Mouse (Mus musculus): ENCODE measurements at regions not wholly inside any gene's neighbourhood (a gene's known extent, or its start where the extent isn't known, plus 50 kb on each side); places are given as distances from the start of the nearest gene placed in this dataset.

GRCm38 (mm10) chr4:53339125-53340020, 100.8 kb upstream of the Slc44a1 start:
- Histone ChIP-seq H3K27ac (ENCODE audit: insufficient read depth, low read depth, low read length) (peak overlapping the region; percentile 21; the same call in 1 of the 2 replicates), H3K4me3 (ENCODE audit: low read depth, low read length) (no peak overlapping the region), H3K36me3 (ENCODE audit: control insufficient read depth, insufficient read depth, low read length) (no peaks in the 10 kb centered on the region), H3K27me3 (ENCODE audit: control insufficient read depth, insufficient read depth, low read length) (no peaks in the 10 kb centered on the region), H3K4me1 (ENCODE audit: control insufficient read depth, insufficient read depth, insufficient read length, low read length) (no peaks in the 10 kb centered on the region; the same call in 1 of the 2 replicates)
- 52% methylated on average over 12 of the region's 12 CpGs for WGBS
- TF ChIP-seq CTCF (IDR thresholded peaks at IDR 0.05; ENCODE audit: extremely low read depth, insufficient read length, insufficient replicate concordance, low read depth, low read length) (no peak), POLR2A (IDR thresholded peaks at IDR 0.05; ENCODE audit: low read depth, low read length) (no peak)

DNA sequence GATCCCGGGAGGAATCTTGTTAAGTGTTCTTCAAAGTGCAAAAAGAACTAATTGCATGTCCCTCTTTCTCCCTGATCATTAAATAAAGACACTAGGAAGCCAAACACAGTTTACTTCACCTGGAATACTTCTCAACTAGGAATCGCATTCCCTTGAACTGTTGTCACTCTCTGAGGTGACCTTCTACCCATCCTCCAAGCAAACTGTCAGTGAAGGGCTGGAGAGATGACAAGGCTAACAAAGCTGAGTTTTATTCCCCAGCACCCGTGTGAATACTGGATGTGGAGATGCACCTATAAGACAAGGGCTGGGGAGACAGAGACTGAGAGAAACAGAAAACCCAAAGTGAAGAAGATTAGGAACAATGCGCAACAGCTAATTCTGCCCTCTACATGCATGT, 101.7 kb upstream of the Slc44a1 start:
- no peak for TF ChIP-seq POLR2A (IDR thresholded peaks at IDR 0.05; ENCODE audit: low read depth, low read length)
- no peak for TF ChIP-seq CTCF (IDR thresholded peaks at IDR 0.05; ENCODE audit: extremely low read depth, insufficient read length, insufficient replicate concordance, low read depth, low read length)
- H3K27me3 ChIP-seq (ENCODE audit: control insufficient read depth, insufficient read depth, low read length) = no peaks in the 10 kb centered on the region
- no peak overlapping the region for H3K27ac ChIP-seq (ENCODE audit: insufficient read depth, low read depth, low read length)
- H3K36me3 ChIP-seq (ENCODE audit: control insufficient read depth, insufficient read depth, low read length) = no peaks in the 10 kb centered on the region
- 78% methylated on average over 4 of the region's 4 CpGs for WGBS
- no peaks in the 10 kb centered on the region; the same call in 1 of the 2 replicates for H3K4me1 ChIP-seq (ENCODE audit: control insufficient read depth, insufficient read depth, insufficient read length, low read length)
- no peak overlapping the region for H3K4me3 ChIP-seq (ENCODE audit: low read depth, low read length)

- WGBS = 43% methylated on average over 8 of the region's 8 CpGs
- Histone ChIP-seq H3K36me3 (ENCODE audit: control insufficient read depth, insufficient read depth, low read length) (no peaks in the 10 kb centered on the region), H3K4me1 (ENCODE audit: control insufficient read depth, insufficient read depth, insufficient read length, low read length) (no peaks in the 10 kb centered on the region; the same call in 1 of the 2 replicates), H3K4me3 (ENCODE audit: low read depth, low read length) (no peak overlapping the region), H3K27me3 (ENCODE audit: control insufficient read depth, insufficient read depth, low read length) (no peaks in the 10 kb centered on the region), H3K27ac (ENCODE audit: insufficient read depth, low read depth, low read length) (no peak overlapping the region)
- TF ChIP-seq POLR2A (IDR thresholded peaks at IDR 0.05; ENCODE audit: low read depth, low read length) = no peak
Measured at GRCm38 (mm10) chr4:53337784-53338183, 102.4 kb upstream of the Slc44a1 start.

DNA sequence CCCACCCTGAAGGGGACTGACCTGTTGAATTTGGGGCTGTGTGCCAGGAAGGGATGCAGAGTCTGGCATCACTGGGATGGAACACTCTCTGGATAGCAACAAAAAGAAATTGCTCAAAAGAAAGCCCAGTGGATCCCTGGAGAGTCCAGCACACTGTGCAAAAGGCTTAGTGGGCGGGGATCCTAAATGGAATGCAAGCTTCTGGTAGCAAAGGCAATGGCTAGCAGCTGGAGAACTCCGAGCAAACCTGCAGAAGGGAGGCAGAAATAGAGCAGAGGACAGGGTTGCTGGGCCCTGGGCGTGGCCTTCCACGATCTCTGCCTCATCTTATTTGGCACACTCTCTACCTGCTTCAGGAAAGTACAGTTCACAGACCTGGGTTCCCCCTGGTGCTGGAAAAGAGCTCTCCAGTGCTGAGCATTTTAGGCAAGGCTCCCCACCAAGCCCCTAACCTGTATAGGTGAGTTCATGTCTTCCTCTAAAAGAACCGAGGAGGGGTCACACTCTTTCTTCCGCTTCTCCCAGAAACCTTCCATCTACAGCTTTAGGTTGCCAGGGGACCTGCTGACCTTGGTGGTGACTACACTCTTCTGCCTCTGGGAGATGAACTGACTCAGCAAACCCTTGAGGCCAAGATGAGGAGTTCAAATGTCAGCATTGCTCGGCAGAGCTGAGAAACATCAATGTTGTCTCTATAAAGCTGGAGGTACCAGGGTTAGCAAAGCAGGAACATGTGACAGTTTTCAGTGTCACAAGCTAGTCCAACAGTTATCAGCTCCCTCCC, 112.6 kb upstream of the Slc44a1 start:
- Histone ChIP-seq H3K4me1 (ENCODE audit: control insufficient read depth, insufficient read depth, insufficient read length, low read length) (peaks cover 2% of the 10 kb centered on the region; the same call in 1 of the 2 replicates), H3K27me3 (ENCODE audit: control insufficient read depth, insufficient read depth, low read length) (no peaks in the 10 kb centered on the region), H3K36me3 (ENCODE audit: control insufficient read depth, insufficient read depth, low read length) (no peaks in the 10 kb centered on the region), H3K4me3 (ENCODE audit: low read depth, low read length) (no peak overlapping the region), H3K27ac (ENCODE audit: insufficient read depth, low read depth, low read length) (no peak overlapping the region)
- 52% methylated on average over 7 of the region's 7 CpGs for WGBS
- no peak for TF ChIP-seq CTCF (IDR thresholded peaks at IDR 0.05; ENCODE audit: extremely low read depth, insufficient read length, insufficient replicate concordance, low read depth, low read length)
- no peak for TF ChIP-seq POLR2A (IDR thresholded peaks at IDR 0.05; ENCODE audit: low read depth, low read length)

DNA sequence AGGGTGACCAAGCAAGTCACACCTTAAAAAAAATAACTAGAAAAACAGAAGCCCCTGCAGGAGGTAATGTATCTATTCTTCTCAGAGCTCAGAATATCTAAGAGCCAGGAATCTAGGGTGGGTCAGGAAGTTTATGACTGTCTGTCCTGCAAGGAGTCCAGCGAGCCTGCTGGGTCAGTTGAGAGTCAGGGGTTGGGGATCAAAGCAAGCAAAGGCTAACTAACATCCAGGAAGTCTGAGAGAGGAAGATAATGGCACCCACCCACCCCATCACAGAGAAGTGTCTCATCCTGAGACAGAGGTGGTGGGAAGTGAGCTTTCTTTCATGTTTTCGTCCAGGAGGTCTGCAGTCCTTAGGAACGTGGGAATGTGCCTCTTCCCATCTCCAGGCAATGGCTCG, 116.4 kb upstream of the Slc44a1 start:
- peaks cover 2% of the 10 kb centered on the region; the same call in 1 of the 2 replicates for H3K4me1 ChIP-seq (ENCODE audit: control insufficient read depth, insufficient read depth, insufficient read length, low read length)
- no peaks in the 10 kb centered on the region for H3K36me3 ChIP-seq (ENCODE audit: control insufficient read depth, insufficient read depth, low read length)
- no peaks in the 10 kb centered on the region for H3K27me3 ChIP-seq (ENCODE audit: control insufficient read depth, insufficient read depth, low read length)
- H3K4me3 ChIP-seq (ENCODE audit: low read depth, low read length) = no peak overlapping the region
- TF ChIP-seq CTCF (IDR thresholded peaks at IDR 0.05; ENCODE audit: extremely low read depth, insufficient read length, insufficient replicate concordance, low read depth, low read length) (no peak), POLR2A (IDR thresholded peaks at IDR 0.05; ENCODE audit: low read depth, low read length) (no peak)
- H3K27ac ChIP-seq (ENCODE audit: insufficient read depth, low read depth, low read length) = no peak overlapping the region
- 55% methylated on average over 4 of the region's 4 CpGs for WGBS

DNA sequence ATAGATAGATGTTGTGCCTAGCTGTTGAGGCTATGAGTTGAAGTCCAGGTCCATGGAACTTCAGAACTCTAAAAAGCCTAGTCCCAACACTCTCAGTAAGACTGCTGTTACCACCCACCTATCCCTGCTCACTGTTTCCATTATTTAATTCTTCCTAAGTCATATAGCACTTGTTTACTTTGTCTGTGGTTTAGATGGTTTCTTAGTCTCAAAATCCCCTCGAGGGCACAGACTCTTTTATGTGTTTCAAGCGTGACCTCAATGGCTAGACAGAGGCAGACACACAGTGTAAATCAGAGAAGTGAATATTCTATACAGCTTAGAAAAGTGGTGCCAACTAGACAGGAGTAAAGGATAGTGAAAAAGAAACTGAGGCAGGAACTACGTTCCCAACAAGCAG, 117.0 kb upstream of the Slc44a1 start:
- Histone ChIP-seq H3K27me3 (ENCODE audit: control insufficient read depth, insufficient read depth, low read length) (no peaks in the 10 kb centered on the region), H3K4me1 (ENCODE audit: control insufficient read depth, insufficient read depth, insufficient read length, low read length) (peaks cover 2% of the 10 kb centered on the region; the same call in 1 of the 2 replicates), H3K36me3 (ENCODE audit: control insufficient read depth, insufficient read depth, low read length) (no peaks in the 10 kb centered on the region), H3K27ac (ENCODE audit: insufficient read depth, low read depth, low read length) (no peak overlapping the region), H3K4me3 (ENCODE audit: low read depth, low read length) (no peak overlapping the region)
- TF ChIP-seq CTCF (IDR thresholded peaks at IDR 0.05; ENCODE audit: extremely low read depth, insufficient read length, insufficient replicate concordance, low read depth, low read length) (no peak), POLR2A (IDR thresholded peaks at IDR 0.05; ENCODE audit: low read depth, low read length) (no peak)
- 71% methylated on average over 3 of the region's 3 CpGs for WGBS

DNA sequence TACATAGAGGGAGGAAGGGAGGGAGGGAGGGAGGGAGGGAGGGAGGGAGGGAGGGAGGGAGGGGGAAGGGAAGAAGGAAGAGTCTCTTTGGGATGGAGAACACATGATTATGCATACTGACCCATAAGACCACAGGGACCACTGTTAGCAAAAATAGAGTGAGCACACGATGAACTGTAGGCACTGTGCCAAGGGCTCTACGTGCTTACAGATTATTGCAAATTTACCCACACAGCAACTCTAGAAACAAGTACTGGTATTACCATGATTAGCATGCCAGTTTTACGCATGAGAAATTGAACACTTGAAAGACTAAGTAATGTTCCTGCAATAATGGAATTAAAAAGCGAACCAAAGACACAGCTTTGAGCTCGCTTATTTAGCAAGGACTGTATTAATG, 117.7 kb upstream of the Slc44a1 start:
- TF ChIP-seq POLR2A (IDR thresholded peaks at IDR 0.05; ENCODE audit: low read depth, low read length) (no peak), CTCF (IDR thresholded peaks at IDR 0.05; ENCODE audit: extremely low read depth, insufficient read length, insufficient replicate concordance, low read depth, low read length) (no peak)
- Histone ChIP-seq H3K27me3 (ENCODE audit: control insufficient read depth, insufficient read depth, low read length) (no peaks in the 10 kb centered on the region), H3K4me1 (ENCODE audit: control insufficient read depth, insufficient read depth, insufficient read length, low read length) (peaks cover 6% of the 10 kb centered on the region), H3K36me3 (ENCODE audit: control insufficient read depth, insufficient read depth, low read length) (no peaks in the 10 kb centered on the region), H3K4me3 (ENCODE audit: low read depth, low read length) (no peak overlapping the region), H3K27ac (ENCODE audit: insufficient read depth, low read depth, low read length) (no peak overlapping the region)
- WGBS = 80% methylated on average over 5 of the region's 5 CpGs
